Mouse (Mus musculus) olfactory bulb, adult 2 months (tissue): Measurements from ENCODE around the gene Npff. TPM values are rescaled to one million over a fixed set of nuclear protein-coding genes. Genes with fewer than 3 reads are reported as not detected.
A peak's percentile ranks its signal among the peaks of the same experiment; 100 is the strongest.

ENCODE experiments used
- H3K27ac ChIP-seq: fragments of 200-500 bp; 2 replicates; pipeline ENCODE4 v1.5.1; 2012; ENCODE audit warnings: low read depth, low read length; ENCODE audit not compliant: insufficient read depth
- H3K4me1 ChIP-seq: fragments of 200-500 bp; 2 replicates; pipeline ENCODE4 v1.6.1; 2012; ENCODE audit warnings: low read length; ENCODE audit not compliant: control insufficient read depth, insufficient read depth
- H3K4me3 ChIP-seq: fragments of 200-500 bp; 2 replicates; pipeline ENCODE4 v1.5.1; 2012; ENCODE audit warnings: mild to moderate bottlenecking, low read depth, low read length, moderate library complexity; ENCODE audit not compliant: insufficient read depth
- CTCF ChIP-seq: fragments of 200-500 bp; IDR thresholded peaks from 2 replicates; pipeline ENCODE4 v1.5.1; 2012; ENCODE audit warnings: low read depth, mild to moderate bottlenecking, low read length, moderate library complexity; ENCODE audit not compliant: insufficient read depth
- POLR2A ChIP-seq: fragments of 200-500 bp; IDR thresholded peaks from 2 replicates; pipeline ENCODE4 v1.6.1; 2012; ENCODE audit warnings: mild to moderate bottlenecking, low read depth, low read length, moderate library complexity; ENCODE audit not compliant: insufficient read depth
- WGBS: fragments of 180-500 bp; shearing (Covaris S2); methylation state at CpG from one replicate; pipeline ENCODE4 v1.1.7; 2018; 5-methylcytosine and 5-hydroxymethylcytosine counted together
- polyA plus RNA-seq: library from polyadenylated mRNA; stranded (reverse); fragments of >200 nt; gene quantifications from 2 replicates; pipeline ENCODE4 v1.2.4, GENCODE M21; 2012; ENCODE audit warnings: low replicate concordance; ENCODE audit not compliant: missing spikeins, insufficient read depth, insufficient read length

The Npff gene
- polyA plus RNA-seq = not detected in 2 replicates

DNA sequence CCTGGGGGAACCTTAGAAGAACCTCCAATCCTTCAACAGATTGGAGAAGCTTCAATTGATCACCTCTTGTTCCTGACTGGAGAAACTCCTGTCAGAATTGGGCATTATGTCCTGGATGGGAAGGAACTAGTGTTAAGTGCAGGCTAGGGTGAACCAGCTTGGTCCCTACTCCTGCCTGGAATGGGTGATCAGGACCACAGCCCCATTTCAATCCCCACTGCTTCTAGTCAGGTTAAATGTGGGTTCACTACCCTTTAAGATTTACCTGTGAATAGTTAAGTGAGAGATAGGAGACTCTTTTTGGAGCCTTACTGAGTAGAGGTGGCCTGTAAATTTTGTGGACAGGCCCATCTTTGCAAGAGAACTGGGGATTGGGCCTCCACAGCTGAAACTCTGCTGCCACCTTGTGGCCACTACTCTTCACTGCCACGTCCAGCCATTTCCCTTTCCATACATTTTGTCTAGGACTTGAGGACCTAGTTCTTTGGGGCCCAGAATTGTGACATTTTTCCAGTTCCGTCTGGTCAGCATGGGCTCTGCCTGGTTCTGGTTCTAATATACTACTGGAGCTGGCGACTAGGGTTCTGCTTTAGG, at the start of gene Npff:
Gene Npff (minus strand): TSS at position 51 of the 594 bp plus-strand sequence.
- Histone ChIP-seq H3K4me3 (no peak within 1 kb of the TSS), H3K4me1 (0 out of 2 replicates have a peak, but pooled peaks cover 6% of the 10 kb centered on the region), H3K27ac (no peak within 1 kb of the TSS)
- 6% methylated on average over 3 of the region's 3 CpGs for WGBS
- TF ChIP-seq POLR2A = no peak
- TF ChIP-seq CTCF = peak; percentile 59

DNA sequence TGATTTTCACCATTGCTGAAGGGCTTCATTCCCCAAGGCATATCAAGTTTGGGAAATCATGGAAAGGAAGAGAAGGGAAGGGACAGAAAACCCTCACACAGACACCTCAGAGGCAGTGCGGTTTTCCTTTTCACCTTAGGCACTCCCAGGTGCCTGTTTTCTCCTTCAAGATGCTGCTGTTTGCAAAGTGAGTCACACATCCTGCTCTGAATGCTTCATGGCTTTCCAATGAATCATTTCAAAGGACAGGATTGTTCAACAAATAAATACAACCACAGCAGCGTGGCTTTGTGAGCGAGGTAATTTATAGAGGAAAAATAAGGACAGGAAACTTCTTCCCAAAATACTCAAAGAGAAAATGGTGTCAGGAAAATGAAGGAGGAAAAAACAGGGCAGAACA, 47.3 kb upstream of the Npff start:
- H3K4me1 ChIP-seq = peaks cover 2% of the 10 kb centered on the region; the same call in 1 of the 2 replicates
- H3K4me3 ChIP-seq = no peak overlapping the region
- 36% methylated on average over 3 of the region's 3 CpGs for WGBS
- TF ChIP-seq POLR2A = no peak
- TF ChIP-seq CTCF = no peak
- peak overlapping the region; percentile 73 for H3K27ac ChIP-seq

DNA sequence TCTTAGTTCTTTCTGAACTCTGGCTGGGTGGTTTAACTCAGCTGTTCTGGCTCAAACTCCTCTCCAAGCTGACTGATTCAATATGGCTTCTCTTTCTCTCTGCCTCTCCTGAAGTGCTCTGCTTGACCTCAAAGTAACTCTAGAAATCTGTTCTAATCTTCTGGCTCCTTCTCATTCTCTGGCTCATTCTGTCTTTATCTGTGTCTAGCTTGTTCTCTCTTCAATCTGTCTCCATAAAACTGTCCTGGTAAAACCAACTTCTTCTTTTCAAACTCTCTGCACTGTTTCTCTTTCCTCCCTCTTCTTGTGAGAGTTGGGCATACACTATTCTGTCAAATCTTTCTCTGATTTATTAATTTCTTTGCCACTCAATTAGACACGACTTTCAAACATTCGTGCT, 43.1 kb upstream of the Npff start:
- peaks cover 2% of the 10 kb centered on the region; the same call in 1 of the 2 replicates for H3K4me1 ChIP-seq
- no peak overlapping the region for H3K4me3 ChIP-seq
- no peak overlapping the region for H3K27ac ChIP-seq
- no peak for TF ChIP-seq CTCF
- no peak for TF ChIP-seq POLR2A
- 94% methylated on average over 2 of the region's 2 CpGs for WGBS

DNA sequence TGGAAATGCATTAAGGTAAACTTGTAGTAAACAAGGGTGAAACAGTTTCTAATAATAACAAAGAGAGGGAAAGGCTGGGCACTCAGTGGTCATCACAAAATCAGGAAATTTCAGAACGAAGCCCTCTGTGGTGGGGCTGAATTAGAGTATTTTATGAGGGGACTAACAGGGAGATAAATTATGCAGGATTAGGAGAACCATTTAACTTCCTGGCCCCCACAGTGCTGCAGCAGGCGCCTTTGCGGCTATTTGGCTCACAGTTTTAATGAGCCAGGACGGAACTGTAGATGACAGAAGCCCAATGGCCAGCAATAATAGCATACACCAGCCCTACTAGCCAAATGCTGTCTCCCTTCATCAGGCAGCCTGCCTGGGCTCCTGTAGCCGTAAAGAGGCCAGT, 38.9 kb upstream of the Npff start:
- no peaks in the 10 kb centered on the region for H3K4me1 ChIP-seq
- WGBS = 75% methylated on average over 5 of the region's 5 CpGs
- no peak overlapping the region for H3K4me3 ChIP-seq
- TF ChIP-seq CTCF (no peak), POLR2A (no peak)
- no peak overlapping the region for H3K27ac ChIP-seq

DNA sequence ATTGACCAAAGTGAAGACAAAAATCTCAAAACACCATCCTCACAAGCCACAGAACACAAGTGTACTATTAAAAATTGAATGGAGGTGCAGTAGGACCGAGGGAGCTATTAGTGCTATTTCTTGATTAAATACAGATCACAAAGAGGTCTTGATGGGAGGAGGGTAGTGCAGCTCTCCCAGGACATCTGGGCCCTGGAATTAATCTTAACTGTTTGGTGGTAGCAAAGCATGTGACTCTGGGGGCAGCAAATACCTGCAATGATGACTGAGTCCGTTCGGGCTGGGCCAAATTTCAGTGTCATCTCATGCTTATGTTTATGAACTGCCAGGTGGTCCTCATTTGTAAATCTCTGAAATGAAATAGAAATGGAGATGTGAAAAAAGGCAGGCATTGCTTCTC, 38.3 kb upstream of the Npff start:
- no peak overlapping the region for H3K27ac ChIP-seq
- WGBS = 74% methylated on average over 3 of the region's 3 CpGs
- H3K4me1 ChIP-seq = no peaks in the 10 kb centered on the region
- no peak for TF ChIP-seq CTCF
- no peak for TF ChIP-seq POLR2A
- H3K4me3 ChIP-seq = no peak overlapping the region

DNA sequence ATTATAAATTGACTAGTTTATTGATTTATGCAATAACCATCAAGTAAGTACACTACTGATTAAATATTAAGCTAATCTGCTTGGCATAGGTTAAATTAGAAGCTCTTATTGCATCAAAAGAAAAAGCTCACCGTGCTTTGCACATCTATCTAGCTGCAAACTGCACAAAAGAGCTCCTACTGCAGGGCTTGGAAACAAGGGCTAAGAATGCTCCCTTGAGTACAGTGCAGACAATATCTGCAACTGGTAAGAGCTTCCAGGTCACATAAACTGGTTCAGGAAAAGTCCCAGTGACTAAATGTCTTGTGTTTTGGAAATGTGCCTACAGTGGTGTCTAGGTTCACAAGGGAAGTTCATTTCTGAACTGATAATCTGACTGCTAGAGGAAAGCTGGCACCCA, 37.7 kb upstream of the Npff start:
- 45% methylated on average over 1 of the region's 1 CpGs for WGBS
- TF ChIP-seq CTCF (no peak), POLR2A (no peak)

DNA sequence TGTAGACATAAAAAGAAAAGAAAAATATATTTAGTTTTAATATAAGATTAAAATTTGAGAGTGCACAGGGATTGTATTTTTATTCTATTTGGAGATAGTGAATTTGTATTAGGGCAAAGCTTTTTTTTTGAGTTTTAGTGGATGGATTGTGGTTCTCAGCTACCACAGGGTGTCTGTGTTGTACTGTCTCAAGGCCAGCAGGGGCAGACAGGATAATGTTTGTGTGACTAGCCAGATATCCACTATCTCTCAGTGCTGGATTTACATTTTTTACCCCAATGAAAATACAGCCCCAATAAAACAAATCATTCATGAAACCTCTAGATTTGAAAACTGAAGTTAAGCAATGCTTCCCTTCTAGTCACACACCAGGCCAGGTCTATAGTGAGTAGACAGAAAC, 32.8 kb upstream of the Npff start:
- Histone ChIP-seq H3K27ac (no peak overlapping the region), H3K4me1 (no peaks in the 10 kb centered on the region), H3K4me3 (no peak overlapping the region)
- TF ChIP-seq CTCF = no peak

More for the DNA sequence above, 37.7 kb upstream of the Npff start:
- Histone ChIP-seq H3K27ac (no peak overlapping the region), H3K4me1 (no peaks in the 10 kb centered on the region), H3K4me3 (no peak overlapping the region)

DNA sequence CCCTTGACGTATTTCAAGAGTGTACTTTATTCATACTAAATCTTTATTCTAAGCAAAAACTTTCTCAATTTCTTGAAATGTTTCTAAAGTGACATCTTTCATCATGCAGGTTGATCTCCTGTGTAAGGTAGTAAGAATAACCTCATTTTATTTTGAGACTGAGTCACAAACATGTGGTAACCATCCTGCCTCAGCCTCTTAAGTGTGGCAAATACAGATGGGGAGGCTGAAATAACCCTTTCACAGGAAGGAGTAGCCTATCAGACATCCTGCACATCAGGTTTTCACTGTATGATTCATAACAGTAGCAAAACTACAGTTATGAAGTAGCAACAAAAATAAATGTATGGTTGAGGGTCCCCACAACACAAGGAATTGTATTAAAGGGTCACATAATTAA, 30.8 kb upstream of the Npff start:
- 100% methylated on average over 1 of the region's 1 CpGs for WGBS
- H3K4me3 ChIP-seq = no peak overlapping the region
- H3K27ac ChIP-seq = no peak overlapping the region
- no peaks in the 10 kb centered on the region for H3K4me1 ChIP-seq
- no peak for TF ChIP-seq POLR2A
- TF ChIP-seq CTCF = no peak

DNA sequence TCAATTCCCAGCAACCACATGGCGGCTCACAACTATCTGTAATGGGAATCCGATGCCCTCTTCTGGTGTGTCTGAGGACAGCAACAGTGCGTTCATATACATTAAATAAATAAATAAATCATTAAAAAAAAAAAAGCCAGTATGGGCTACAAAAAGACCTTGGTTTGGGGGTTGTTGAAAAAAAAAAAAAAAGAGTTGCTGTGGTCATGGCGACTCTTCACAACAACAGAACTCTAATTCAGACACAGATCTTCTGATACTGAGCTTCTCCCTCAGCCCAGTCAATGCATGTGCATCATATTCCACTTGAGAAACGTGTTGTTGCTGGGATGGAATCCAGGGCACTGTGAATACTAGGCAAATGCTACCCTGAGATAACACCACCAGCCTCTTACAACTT, 27.9 kb upstream of the Npff start:
- WGBS = 98% methylated on average over 5 of the region's 5 CpGs

DNA sequence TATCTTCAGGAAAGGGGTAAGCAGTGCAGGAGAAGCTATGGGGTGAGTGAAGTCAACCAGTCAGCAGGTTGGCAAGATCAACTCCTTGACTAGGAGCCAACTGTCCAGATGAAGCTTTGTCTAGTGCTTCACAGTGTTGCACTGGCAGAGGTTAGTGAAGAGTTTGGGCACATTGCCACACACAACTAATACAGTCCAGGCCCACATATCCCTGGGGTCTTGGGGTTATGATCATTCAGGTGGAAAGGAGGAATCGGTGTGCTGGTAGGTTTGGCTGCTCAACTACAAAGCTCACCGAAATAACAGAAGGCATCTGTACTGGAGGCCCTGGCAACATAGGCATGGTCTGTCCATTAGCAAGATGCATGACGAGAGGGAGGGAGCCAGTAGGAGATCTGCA, 22.7 kb upstream of the Npff start:
- WGBS = 62% methylated on average over 3 of the region's 3 CpGs
- TF ChIP-seq POLR2A (no peak), CTCF (no peak)
- Histone ChIP-seq H3K4me3 (no peak overlapping the region), H3K4me1 (peaks cover 5% of the 10 kb centered on the region), H3K27ac (no peak overlapping the region)

More for the DNA sequence above, 27.9 kb upstream of the Npff start:
- TF ChIP-seq POLR2A (no peak), CTCF (no peak)
- Histone ChIP-seq H3K4me1 (no peaks in the 10 kb centered on the region), H3K4me3 (no peak overlapping the region), H3K27ac (no peak overlapping the region)
